Mouse (Mus musculus) heart, adult 2 months (tissue): ENCODE data around the gene Efcab9.

Source experiments
- CTCF ChIP-seq: fragments of 200-600 bp; IDR thresholded peaks from 2 replicates; pipeline ENCODE4 v1.8.1; 2022; ENCODE audit warnings: antibody characterized with exemption, mild to moderate bottlenecking, moderate library complexity
- EP300 ChIP-seq: fragments of 200-500 bp; IDR thresholded peaks from 2 replicates; pipeline ENCODE4 v1.6.1; 2011; ENCODE audit warnings: low read depth, low read length, control low read depth; ENCODE audit not compliant: insufficient read depth
- POLR2A ChIP-seq: fragments of 200-500 bp; IDR thresholded peaks from 2 replicates; pipeline ENCODE4 v1.6.1; 2011; ENCODE audit warnings: mild to moderate bottlenecking, low read depth, low read length, control low read depth; ENCODE audit not compliant: insufficient read depth

DNA sequence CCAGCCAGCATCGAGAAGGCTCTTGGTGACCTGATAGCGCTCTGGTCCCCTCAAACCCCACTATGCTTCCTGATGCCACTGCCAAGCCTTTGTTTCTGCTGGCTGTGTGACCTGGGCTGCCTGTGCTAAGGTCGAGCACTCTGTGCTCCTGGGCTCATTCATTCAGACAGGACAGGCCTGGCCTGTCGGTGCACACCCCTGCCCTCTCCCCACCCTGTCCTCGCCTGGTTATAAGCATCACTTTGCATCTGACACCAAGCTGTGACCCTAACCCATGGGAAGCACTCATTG lies 44.8 kb upstream of the Efcab9 start:
- TF ChIP-seq CTCF = no peak
- TF ChIP-seq POLR2A = no peak
- no peak for TF ChIP-seq EP300
